Mouse (Mus musculus) liver, adult 2 months (tissue): ENCODE results near the gene A430033K04Rik.

Experiments
- CTCF ChIP-seq: fragments of 200-500 bp; IDR thresholded peaks from 2 replicates; pipeline ENCODE4 v1.5.1; 2011; ENCODE audit warnings: low read depth, low read length, control low read depth
- POLR2A ChIP-seq: fragments of 200-500 bp; IDR thresholded peaks from 2 replicates; pipeline ENCODE4 v1.6.1; 2011; ENCODE audit warnings: low read length, control low read depth; ENCODE audit not compliant: insufficient read depth; ENCODE audit errors: extremely low read depth

DNA sequence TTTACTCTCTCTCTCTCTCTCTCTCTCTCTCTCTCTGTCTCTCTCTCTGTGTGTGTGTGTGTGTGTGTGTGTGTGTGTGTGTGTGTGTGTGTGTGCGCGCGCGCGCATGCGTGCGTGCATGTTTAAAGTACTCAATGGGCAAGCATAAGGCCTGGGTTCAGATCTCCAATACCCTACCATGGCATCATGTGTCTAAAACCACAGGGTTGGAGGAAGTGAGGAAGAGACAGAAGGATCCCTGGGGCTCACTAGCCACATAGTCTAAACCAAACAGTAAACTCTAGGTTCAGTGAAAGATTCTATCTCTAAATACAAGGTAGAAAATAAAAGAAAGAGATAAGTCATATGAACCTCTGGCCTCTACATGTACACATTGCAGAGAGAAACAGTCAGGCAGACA lies 61.2 kb downstream of the A430033K04Rik start:
- no peak for TF ChIP-seq POLR2A
- no peak for TF ChIP-seq CTCF
